Mouse (Mus musculus): ENCODE results near the gene Kcnc3.

- no peak for TF ChIP-seq CTCF (IDR thresholded peaks at IDR 0.05)
- no peak for TF ChIP-seq EP300 (IDR thresholded peaks at IDR 0.05)
Measured at GRCm38 (mm10) chr7:44551301-44551700, 39.2 kb upstream of the Kcnc3 start.

Measured in lung, postnatal 0 days (tissue).